Mouse (Mus musculus): ENCODE measurements around the gene Arid4a.

Gene Arid4a

GRCm38 (mm10) chr12:71015363-71016210 is at the start of gene Arid4a:
Gene Arid4a, plus strand, starts transcription at chr12:71015990.
- in situ Hi-C loops (cut with MboI, MseI): no loop called here

GRCm38 (mm10) chr12:70967581-70967980 is 48.2 kb upstream of the Arid4a start:
- in situ Hi-C loops (cut with MboI, MseI): loop anchor here in 1 of 2 experiments (25.0 kb wide), 1 partner anchor 1655 kb away; no protein-coding TSS in a partner anchor

- in situ Hi-C loops (cut with MboI, MseI): loop anchor here in 1 of 2 experiments (25.0 kb wide), 1 partner anchor 1656 kb away; no protein-coding TSS in a partner anchor
Observed at GRCm38 (mm10) chr12:70968141-70968790, 47.5 kb upstream of the Arid4a start.

- in situ Hi-C loops (cut with MboI, MseI): loop anchor here in 1 of 2 experiments (25.0 kb wide), 1 partner anchor 1657 kb away; no protein-coding TSS in a partner anchor
Observed at GRCm38 (mm10) chr12:70968791-70969307, 46.9 kb upstream of the Arid4a start.

DNA sequence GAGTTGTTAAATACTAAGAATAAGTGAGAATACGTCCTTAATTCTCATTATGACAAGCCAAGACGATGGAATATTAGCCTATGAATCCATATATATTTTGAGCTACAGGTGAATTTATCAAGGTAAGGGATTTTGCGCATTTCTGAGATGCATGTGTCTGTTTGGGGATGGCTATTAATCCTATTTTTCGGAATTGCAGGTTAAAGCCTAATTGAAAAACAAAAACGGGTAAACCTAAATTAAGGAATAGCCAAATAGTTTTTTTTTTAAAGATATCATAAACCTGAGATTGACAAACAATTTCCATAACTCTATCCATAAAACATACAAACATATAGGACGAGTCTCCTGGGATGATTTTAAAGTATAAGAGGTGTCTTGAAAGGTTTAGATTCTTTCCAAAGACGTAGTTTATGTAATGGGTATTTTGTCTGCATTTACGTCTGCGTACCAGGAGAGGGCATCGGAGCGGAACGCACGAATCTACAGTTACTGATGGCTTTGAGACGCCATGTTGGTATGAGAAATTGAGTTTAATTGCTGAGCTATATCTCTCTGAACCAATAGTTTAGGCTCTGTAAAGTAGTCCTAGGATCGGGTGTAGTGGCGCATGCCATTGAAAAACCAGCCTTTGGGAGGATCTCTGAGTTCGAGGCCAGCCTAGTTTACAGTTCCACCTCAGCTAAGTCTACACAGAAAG is 46.2 kb upstream of the Arid4a start:
- in situ Hi-C loops (cut with MboI, MseI): loop anchor here in 1 of 2 experiments (10.0 to 25.0 kb wide), 2 partner anchors 1565 to 1657 kb away; partner anchors contain the start of gene Pcnx4

DNA sequence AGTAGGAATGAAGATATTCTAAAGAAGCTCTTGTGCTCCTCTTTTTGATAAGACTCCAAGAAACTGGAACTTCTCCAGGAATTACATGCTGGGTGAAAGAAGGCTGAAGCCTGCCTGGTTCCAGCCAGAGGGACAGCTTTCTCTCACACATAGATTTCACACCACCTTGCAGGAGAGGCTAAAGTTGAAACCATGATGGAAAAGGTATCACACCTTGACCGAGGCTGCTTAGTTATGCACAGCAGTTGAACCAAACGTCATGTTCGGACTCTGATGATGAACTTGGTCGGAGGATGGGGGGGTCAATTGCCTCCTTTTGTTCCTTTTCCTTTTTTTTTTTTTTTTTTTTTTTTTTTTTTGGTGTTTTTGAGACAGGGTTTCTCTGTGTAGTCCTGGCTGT is 42.0 kb upstream of the Arid4a start:
- in situ Hi-C loops (cut with MboI, MseI): loop anchor here in 1 of 2 experiments (10.0 to 25.0 kb wide), 2 partner anchors 1561 to 1662 kb away; partner anchors contain the start of gene Pcnx4

GRCm38 (mm10) chr12:70974441-70975266 is 41.1 kb upstream of the Arid4a start, which contains the start of gene Psma3:
Gene Psma3, plus strand, starts transcription at chr12:70974621.
- in situ Hi-C loops (cut with MboI, MseI): loop anchor here in 1 of 2 experiments (10.0 to 25.0 kb wide), 2 partner anchors 1560 to 1662 kb away; partner anchors contain the start of gene Pcnx4

GRCm38 (mm10) chr12:70975406-70975805 is 40.4 kb upstream of the Arid4a start:
- in situ Hi-C loops (cut with MboI, MseI): loop anchor here in 1 of 2 experiments (10.0 kb wide), 1 partner anchor 1559 kb away; the partner anchor contains the start of gene Pcnx4

DNA sequence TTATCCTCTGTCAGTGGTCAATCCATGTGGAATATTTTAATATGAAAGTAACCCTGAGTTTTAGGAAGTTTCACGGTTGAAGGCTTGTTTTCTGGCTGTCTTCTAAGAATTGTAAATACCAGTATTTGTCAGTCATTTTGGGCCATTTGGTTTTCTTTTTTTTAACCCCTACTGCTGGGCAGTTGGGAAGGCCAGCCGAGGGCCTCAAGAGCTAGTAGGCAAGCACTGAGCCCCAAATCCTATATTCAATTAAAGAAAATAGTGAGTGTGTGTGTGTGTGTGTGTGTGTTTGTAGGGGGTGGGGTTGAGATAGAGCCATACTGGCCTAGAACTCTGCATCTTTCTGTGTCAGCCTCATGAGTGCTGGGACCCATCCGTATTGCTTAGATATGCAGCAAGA is 39.9 kb upstream of the Arid4a start:
- in situ Hi-C loops (cut with MboI, MseI): loop anchor here in 1 of 2 experiments (10.0 kb wide), 1 partner anchor 1559 kb away; the partner anchor contains the start of gene Pcnx4

DNA sequence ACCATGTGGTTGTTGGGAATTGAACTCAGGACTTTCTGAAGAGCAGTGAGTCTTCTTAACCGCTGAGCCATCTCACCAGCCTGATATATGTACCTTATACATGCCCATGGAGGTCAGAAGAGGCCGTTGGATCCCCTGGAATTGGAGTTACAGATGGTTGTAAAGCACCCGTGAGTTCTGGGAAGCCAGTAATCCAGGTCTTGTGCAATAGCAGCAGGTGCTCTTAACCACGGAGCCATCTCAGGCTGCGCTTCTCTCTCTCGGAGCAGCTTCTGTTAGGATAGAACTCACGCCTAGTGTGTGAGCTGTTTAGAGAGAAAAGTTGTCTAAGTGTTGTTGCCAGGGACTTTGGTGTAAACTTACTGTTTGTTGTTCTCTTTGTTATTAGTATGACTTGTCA is 37.4 kb upstream of the Arid4a start:
- in situ Hi-C loops (cut with MboI, MseI): loop anchor here in 1 of 2 experiments (10.0 kb wide), 1 partner anchor 1556 kb away; the partner anchor contains the start of gene Pcnx4

DNA sequence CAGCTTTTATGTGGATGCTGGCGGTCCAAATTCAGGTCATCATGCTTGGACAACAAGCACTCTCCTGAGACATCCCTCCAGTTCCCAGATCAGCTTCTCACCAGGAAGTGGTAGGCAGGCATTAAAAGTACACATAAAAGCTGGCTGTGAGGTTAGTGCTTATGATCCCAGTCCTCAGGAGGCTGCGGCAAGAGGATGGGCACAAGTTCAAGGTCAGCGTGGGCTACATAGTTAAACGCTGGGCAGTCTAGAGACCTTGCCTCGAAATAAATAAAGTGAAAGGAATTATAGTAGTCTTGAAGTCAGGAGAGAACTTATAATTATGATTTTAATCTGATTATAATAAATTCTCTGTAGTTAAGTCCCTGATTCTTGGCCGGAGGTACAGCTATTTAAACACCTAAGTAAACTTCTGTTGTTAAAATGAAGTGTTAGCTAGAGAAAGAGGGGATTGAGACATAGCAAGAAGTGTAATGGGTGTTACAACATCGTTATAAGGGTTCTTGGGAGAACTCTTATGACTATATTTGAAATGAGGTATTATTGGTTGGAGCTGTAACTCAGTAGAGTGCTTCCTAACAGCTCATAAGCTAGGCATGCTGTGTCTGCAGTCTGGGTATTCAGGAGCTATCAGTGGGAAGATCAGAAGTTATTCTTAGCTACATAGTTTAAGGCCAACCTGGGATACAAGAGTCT is 30.8 kb upstream of the Arid4a start:
- in situ Hi-C loops (cut with MboI, MseI): loop anchor here (5.0 to 10.0 kb wide), 2 partner anchors 57 to 1650 kb away; no protein-coding TSS in a partner anchor

DNA sequence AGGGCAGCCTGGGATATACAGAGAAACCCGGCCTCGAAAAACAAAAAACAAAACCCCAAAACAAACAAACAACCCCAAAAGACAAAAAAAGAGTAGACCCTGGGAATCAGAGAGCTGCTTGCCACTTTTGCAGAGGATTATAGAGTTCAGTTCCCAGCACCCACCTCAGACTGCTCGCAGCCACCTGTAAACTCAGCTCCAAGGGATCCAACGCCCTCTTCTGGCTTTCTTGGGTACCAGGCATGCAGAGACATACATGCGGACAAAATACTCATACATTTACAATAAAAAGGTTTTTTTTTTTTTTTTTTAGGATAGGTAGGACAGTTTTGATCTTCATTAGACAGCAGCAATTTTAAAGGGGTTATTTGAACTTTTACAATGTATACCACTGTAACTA is 18.6 kb upstream of the Arid4a start:
- in situ Hi-C loops (cut with MboI, MseI): no loop called here

- in situ Hi-C loops (cut with MboI, MseI): no loop called here
Observed at GRCm38 (mm10) chr12:70999423-70999903, 16.3 kb upstream of the Arid4a start.

DNA sequence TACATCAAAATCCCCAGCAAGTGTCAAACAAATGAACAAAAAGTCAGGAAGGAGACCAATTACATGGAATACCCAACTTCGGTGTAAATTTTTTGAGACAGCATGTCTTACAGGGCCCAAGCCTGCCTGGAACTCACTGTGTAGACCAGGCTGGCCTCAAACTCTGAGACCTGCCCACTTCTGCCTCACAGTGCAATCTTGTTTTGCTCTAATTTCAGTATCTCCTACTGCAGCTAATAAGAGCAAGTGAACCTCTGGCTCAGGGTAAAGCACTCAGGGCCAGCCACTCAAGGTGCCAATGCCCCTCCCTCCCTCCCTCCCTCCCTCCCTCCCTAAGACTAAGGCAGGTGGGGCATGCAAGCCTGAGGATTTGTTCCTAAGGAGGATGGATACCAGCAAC is 15.4 kb upstream of the Arid4a start:
- in situ Hi-C loops (cut with MboI, MseI): no loop called here

DNA sequence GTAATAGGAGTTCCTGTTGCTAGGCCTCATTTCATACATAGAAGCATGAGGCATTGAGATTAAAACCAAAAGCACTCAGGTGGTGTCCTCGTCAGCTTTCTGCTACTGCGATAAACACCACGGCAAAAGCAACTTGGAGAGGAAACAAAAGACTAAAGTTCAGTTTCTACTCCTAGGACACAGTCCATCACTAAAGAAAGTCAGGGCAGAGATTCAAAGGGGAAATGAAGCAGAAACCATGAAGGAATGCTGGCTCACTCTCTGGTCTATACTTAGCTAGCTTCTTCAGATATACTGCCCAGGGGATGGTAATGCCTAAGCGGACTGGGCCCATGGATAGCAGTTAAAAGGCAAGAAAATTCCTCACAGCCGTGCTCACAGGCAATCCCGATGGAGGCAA is 14.3 kb upstream of the Arid4a start:
- in situ Hi-C loops (cut with MboI, MseI): no loop called here

DNA sequence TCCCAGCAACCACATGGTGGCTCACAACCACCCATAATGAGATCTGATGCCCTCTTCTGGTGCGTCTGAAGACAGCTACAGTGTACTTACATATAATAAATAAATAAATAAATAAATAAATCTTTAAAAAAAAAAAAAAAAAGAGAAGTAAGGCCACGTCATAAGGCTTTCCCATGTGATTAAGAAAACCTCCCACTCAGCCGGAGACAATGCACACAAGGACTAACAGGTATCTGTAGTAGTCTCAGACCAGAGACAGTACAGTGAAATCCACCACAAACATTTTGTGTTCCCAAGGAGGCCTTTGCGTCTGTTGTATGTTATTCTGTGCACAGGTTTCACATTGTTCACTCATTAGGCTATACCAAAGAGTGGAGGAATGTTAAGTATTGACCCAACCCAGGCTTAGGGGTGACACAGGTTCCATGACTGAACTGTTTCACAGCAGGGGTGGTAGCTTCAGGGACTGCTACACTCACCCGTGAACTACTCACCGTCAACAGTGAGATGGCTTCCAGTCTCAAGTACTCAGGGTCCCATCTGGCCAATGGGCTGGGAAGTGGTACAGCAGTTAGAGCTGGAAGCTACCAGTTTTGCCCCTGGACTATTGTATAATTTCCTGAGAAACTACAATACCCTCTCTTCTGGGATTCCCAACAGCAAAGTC is 11.9 kb upstream of the Arid4a start:
- in situ Hi-C loops (cut with MboI, MseI): no loop called here

DNA sequence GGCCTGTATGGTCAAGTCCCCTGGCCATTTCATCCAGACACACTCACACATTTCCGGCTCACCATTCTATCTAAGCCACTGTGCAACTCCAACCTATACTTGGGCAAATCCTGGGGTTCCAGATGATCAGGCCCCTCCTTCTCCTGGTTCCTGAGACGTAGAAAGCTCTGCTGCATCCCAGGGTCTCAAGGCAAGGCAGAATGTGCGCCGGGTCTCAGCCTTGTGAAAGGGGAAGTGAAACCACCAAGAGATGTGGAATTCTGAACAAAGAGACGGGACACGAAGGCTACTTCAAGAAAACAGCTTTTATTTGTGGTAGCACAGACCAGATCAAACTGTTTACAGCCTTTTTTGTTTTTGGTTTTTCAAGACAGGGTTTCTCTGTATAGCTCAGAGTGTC is 9.6 kb upstream of the Arid4a start:
- in situ Hi-C loops (cut with MboI, MseI): no loop called here

GRCm38 (mm10) chr12:71006901-71007300 is 8.9 kb upstream of the Arid4a start:
- in situ Hi-C loops (cut with MboI, MseI): no loop called here

DNA sequence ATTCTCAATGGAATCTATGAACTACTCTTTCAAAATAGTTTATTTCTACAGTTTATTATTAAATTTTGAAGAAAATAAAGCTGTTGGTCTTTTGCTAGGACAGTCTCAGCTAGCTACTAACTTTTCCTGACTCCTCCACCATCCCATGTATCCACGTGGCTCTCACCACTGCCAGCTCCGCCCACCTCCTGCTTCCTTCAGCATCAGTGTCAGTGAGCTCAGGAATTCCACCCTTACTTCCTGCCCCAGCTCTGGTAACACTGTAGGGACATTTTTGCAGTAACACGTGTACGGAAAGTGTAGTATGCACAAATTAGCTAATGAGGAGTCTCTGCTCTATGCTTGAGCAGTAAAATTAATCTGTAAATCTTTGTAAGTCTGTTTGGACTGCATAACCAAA is 6.0 kb upstream of the Arid4a start:
- in situ Hi-C loops (cut with MboI, MseI): no loop called here

All from T-helper 17 cell (primary cell).